Mouse (Mus musculus) kidney, adult 2 months (tissue): ENCODE results near the gene Cpd. TPM values are rescaled to one million over a fixed set of nuclear protein-coding genes. Genes with fewer than 3 reads are reported as not detected.

Experiments
- DNase-seq: peaks from one replicate; pipeline ENCODE4 v3.0.0; 2021
- H3K27ac ChIP-seq: fragments of 200-500 bp; 2 replicates; pipeline ENCODE4 v1.5.1; 2012; ENCODE audit warnings: low read depth, low read length, control low read depth, inconsistent platforms; ENCODE audit not compliant: insufficient read depth
- H3K27me3 ChIP-seq: fragments of 200-500 bp; replicated peaks from 2 replicates; pipeline ENCODE4 v1.6.1; 2012; ENCODE audit warnings: mild to moderate bottlenecking, moderate library complexity, low read length, inconsistent platforms; ENCODE audit not compliant: control insufficient read depth, insufficient read depth
- H3K36me3 ChIP-seq: fragments of 200-500 bp; 2 replicates; pipeline ENCODE4 v1.6.1; 2012; ENCODE audit warnings: mild to moderate bottlenecking, moderate library complexity, low read length, inconsistent platforms; ENCODE audit not compliant: control insufficient read depth, insufficient read depth
- H3K4me1 ChIP-seq: fragments of 200-500 bp; 2 replicates; pipeline ENCODE4 v1.6.1; 2011; ENCODE audit warnings: low read length; ENCODE audit not compliant: control insufficient read depth, insufficient read depth
- H3K4me3 ChIP-seq: fragments of 200-500 bp; 2 replicates; pipeline ENCODE4 v1.5.1; 2011; ENCODE audit warnings: mild to moderate bottlenecking, low read depth, low read length, control low read depth; ENCODE audit not compliant: insufficient read depth
- CTCF ChIP-seq: fragments of 200-500 bp; conservative IDR thresholded peaks from 2 replicates; pipeline ENCODE4 v1.5.1; 2011; ENCODE audit warnings: low read depth, mild to moderate bottlenecking, control low read depth, low read length, moderate library complexity, mixed read lengths; ENCODE audit not compliant: insufficient read depth, insufficient read length
- POLR2A ChIP-seq: fragments of 200-500 bp; IDR thresholded peaks from one replicate; pipeline ENCODE4 v1.6.1; 2011; ENCODE audit warnings: low read depth, low read length, control low read depth
- WGBS: fragments of 180-500 bp; shearing (Covaris S2); methylation state at CpG from one replicate; pipeline ENCODE4 v1.1.7; 2018; 5-methylcytosine and 5-hydroxymethylcytosine counted together
- polyA plus RNA-seq: library from polyadenylated mRNA; depleted of rRNA; stranded (reverse); fragments of >200 nt; gene quantifications from 2 replicates; pipeline ENCODE4 v1.2.3, GENCODE M21; 2012

Cpd gene
- polyA plus RNA-seq, 1 experiment: 28.6 TPM

- no peak overlapping the region for H3K27ac ChIP-seq
- H3K27me3 ChIP-seq: no peaks in the 10 kb centered on the region
- TF ChIP-seq POLR2A (no peak), CTCF (no peak)
- 75% methylated on average over 5 of the region's 5 CpGs for WGBS
- no peaks in the 10 kb centered on the region for H3K36me3 ChIP-seq
- no peak overlapping the region for H3K4me3 ChIP-seq
- no peak for DNase-seq
- peaks cover 5% of the 10 kb centered on the region; the same call in 1 of the 2 replicates for H3K4me1 ChIP-seq
These were observed 12.4 kb upstream of the Cpd start for GRCm38 (mm10) chr11:76859261-76859660.

- TF ChIP-seq POLR2A (no peak), CTCF (no peak)
- peaks cover 5% of the 10 kb centered on the region; the same call in 1 of the 2 replicates for H3K4me1 ChIP-seq
- H3K36me3 ChIP-seq: no peaks in the 10 kb centered on the region
- DNase-seq: no peak
- H3K27ac ChIP-seq: no peak overlapping the region
- H3K27me3 ChIP-seq: no peaks in the 10 kb centered on the region
- H3K4me3 ChIP-seq: no peak overlapping the region
- WGBS: 40% methylated on average over 5 of the region's 5 CpGs
These were observed 12.0 kb upstream of the Cpd start for GRCm38 (mm10) chr11:76858781-76859180.

GRCm38 (mm10) chr11:76857111-76857510, 10.3 kb upstream of the Cpd start:
- H3K4me1 ChIP-seq: peaks cover 5% of the 10 kb centered on the region; the same call in 1 of the 2 replicates
- WGBS: 76% methylated on average over 7 of the region's 7 CpGs
- no peak overlapping the region for H3K4me3 ChIP-seq
- no peaks in the 10 kb centered on the region for H3K27me3 ChIP-seq
- TF ChIP-seq CTCF: no peak
- DNase-seq: no peak
- no peaks in the 10 kb centered on the region for H3K36me3 ChIP-seq
- no peak overlapping the region for H3K27ac ChIP-seq

- DNase-seq: no peak
- 72% methylated on average over 2 of the region's 2 CpGs for WGBS
- TF ChIP-seq CTCF: no peak
- TF ChIP-seq POLR2A: no peak
- no peak overlapping the region for H3K4me3 ChIP-seq
- H3K27ac ChIP-seq: no peak overlapping the region
- H3K36me3 ChIP-seq: no peaks in the 10 kb centered on the region
- peaks cover 5% of the 10 kb centered on the region; the same call in 1 of the 2 replicates for H3K4me1 ChIP-seq
- no peaks in the 10 kb centered on the region for H3K27me3 ChIP-seq
These were observed 9.8 kb upstream of the Cpd start for GRCm38 (mm10) chr11:76856601-76857000.

- TF ChIP-seq CTCF: no peak
- Histone ChIP-seq H3K4me1 (peaks cover 5% of the 10 kb centered on the region; the same call in 1 of the 2 replicates), H3K4me3 (no peak overlapping the region), H3K27me3 (no peaks in the 10 kb centered on the region), H3K27ac (no peak overlapping the region), H3K36me3 (no peaks in the 10 kb centered on the region)
- DNase-seq: peak; percentile 81
- 39% methylated on average over 17 of the region's 17 CpGs for WGBS
These were observed 7.9 kb upstream of the Cpd start for GRCm38 (mm10) chr11:76854475-76855341.

- H3K27me3 ChIP-seq: no peaks in the 10 kb centered on the region
- peaks cover 5% of the 10 kb centered on the region; the same call in 1 of the 2 replicates for H3K4me1 ChIP-seq
- no peaks in the 10 kb centered on the region for H3K36me3 ChIP-seq
- TF ChIP-seq CTCF: 0 out of 2 replicates have a peak, but pooled peaks have one; percentile 27
- TF ChIP-seq POLR2A: no peak
- whole genome bisulfite sequencing: 79% methylated on average over 3 of the region's 3 CpGs
- H3K4me3 ChIP-seq: no peak overlapping the region
- H3K27ac ChIP-seq: no peak overlapping the region
- DNase-seq: no peak
These were observed 4.7 kb upstream of the Cpd start for GRCm38 (mm10) chr11:76851512-76851911.

- Histone ChIP-seq H3K4me1 (peaks cover 2% of the 10 kb centered on the region; the same call in 1 of the 2 replicates), H3K4me3 (no peak overlapping the region), H3K27ac (no peak overlapping the region), H3K27me3 (no peaks in the 10 kb centered on the region), H3K36me3 (no peaks in the 10 kb centered on the region)
- TF ChIP-seq CTCF (no peak), POLR2A (no peak)
- DNase-seq: peak; percentile 67
- 38% methylated on average over 2 of the region's 2 CpGs for WGBS
These were observed 2.8 kb upstream of the Cpd start for GRCm38 (mm10) chr11:76849596-76849995.
